Mouse (Mus musculus) CH12.LX (cell line): ENCODE measurements at regions not wholly inside any gene's neighbourhood (a gene's known extent, or its start where the extent isn't known, plus 50 kb on each side); places are given as distances from the start of the nearest gene placed in this dataset.

Experiments used
- DNase-seq: peaks from one replicate; pipeline ENCODE4 v3.0.0-alpha.2; 2013; ENCODE audit errors: extremely low read depth
- H3K27ac ChIP-seq: 2 replicates; pipeline ENCODE4 v1.5.1; 2012; ENCODE audit warnings: low read depth, mild to moderate bottlenecking, control low read depth, moderate library complexity; ENCODE audit not compliant: insufficient read depth
- H3K27me3 ChIP-seq: replicated peaks from 2 replicates; pipeline ENCODE3; 2012; ENCODE audit warnings: inconsistent platforms
- H3K36me3 ChIP-seq, 2 experiments: replicated peaks in 1 of 2; 2 replicates each; pipeline versions ENCODE3 to v1.6.1; 2012; ENCODE audit warnings: inconsistent platforms in 1 of 2, low read length in 1 of 2, mild to moderate bottlenecking in 1 of 2, mixed read lengths in 1 of 2, moderate library complexity in 1 of 2; ENCODE audit not compliant: control insufficient read depth in 1 of 2, insufficient read depth in 1 of 2
- H3K4me1 ChIP-seq, 2 experiments: 2 replicates each; pipeline ENCODE4 v1.6.1; 2012; ENCODE audit warnings: inconsistent platforms in 1 of 2, moderate library complexity in 1 of 2; ENCODE audit not compliant: insufficient read depth in 2 of 2, control insufficient read depth in 1 of 2
- H3K4me2 ChIP-seq: 2 replicates; pipeline ENCODE4 v1.6.1; 2012; ENCODE audit warnings: low read depth, mild to moderate bottlenecking, control low read depth; ENCODE audit not compliant: poor library complexity, insufficient read depth, severe bottlenecking
- H3K4me3 ChIP-seq, 3 experiments: fragments of 150-350 bp in 1 of 3; sonication (generic) in 1 of 3; replicated peaks in 1 of 3; 2 replicates each; pipeline versions ENCODE3 to v1.5.1; 2011 to 2012; ENCODE audit warnings: low read depth in 2 of 3, low read length in 2 of 3, mild to moderate bottlenecking in 2 of 3, moderate library complexity in 2 of 3, control low read depth in 1 of 3, improper control_type of control experiment in 1 of 3, inconsistent platforms in 1 of 3, mixed read lengths in 1 of 3; ENCODE audit not compliant: poor library complexity in 1 of 3
- H3K79me2 ChIP-seq: replicated peaks from 2 replicates; pipeline ENCODE4 v1.6.1; 2012; ENCODE audit warnings: mild to moderate bottlenecking, moderate library complexity; ENCODE audit not compliant: control insufficient read depth, poor library complexity, insufficient read depth, severe bottlenecking; ENCODE audit errors: extremely low read depth
- H3K9ac ChIP-seq: 2 replicates; pipeline ENCODE4 v1.6.1; 2012; ENCODE audit warnings: low read depth, mild to moderate bottlenecking, control low read depth, moderate library complexity; ENCODE audit not compliant: insufficient read depth
- H3K9me3 ChIP-seq: replicated peaks from 2 replicates; pipeline ENCODE3; 2012; ENCODE audit warnings: low read length, inconsistent platforms, mixed read lengths
- BHLHE40 ChIP-seq: IDR thresholded peaks from 2 replicates; pipeline ENCODE4 v1.6.1; 2011; ENCODE audit warnings: mild to moderate bottlenecking, low read depth, low read length, improper control_type of control experiment
- CHD1 ChIP-seq: IDR thresholded peaks from 2 replicates; pipeline ENCODE4 v1.6.1; 2012; ENCODE audit warnings: low read depth, low read length, improper control_type of control experiment, inconsistent platforms
- CHD2 ChIP-seq: IDR thresholded peaks from 2 replicates; pipeline ENCODE4 v1.6.1; 2011; ENCODE audit warnings: low read length, improper control_type of control experiment
- ELF1 ChIP-seq: IDR thresholded peaks from 2 replicates; pipeline ENCODE4 v1.6.1; 2014; ENCODE audit warnings: low read depth, mild to moderate bottlenecking, inconsistent platforms, low read length, improper control_type of control experiment
- ETS1 ChIP-seq: conservative IDR thresholded peaks from 2 replicates; pipeline ENCODE4 v1.6.1; 2012; ENCODE audit warnings: low read depth, mild to moderate bottlenecking, inconsistent platforms, low read length, improper control_type of control experiment, moderate library complexity
- HCFC1 ChIP-seq: IDR thresholded peaks from 2 replicates; pipeline ENCODE4 v1.6.1; 2012; ENCODE audit warnings: low read depth, mild to moderate bottlenecking, inconsistent platforms, low read length, improper control_type of control experiment
- JUN ChIP-seq: IDR thresholded peaks from 2 replicates; pipeline ENCODE4 v1.6.1; 2011; ENCODE audit warnings: low read depth, mild to moderate bottlenecking, low read length, improper control_type of control experiment, moderate library complexity; ENCODE audit not compliant: insufficient read depth
- KAT2A ChIP-seq: IDR thresholded peaks from 2 replicates; pipeline ENCODE4 v1.6.1; 2012; ENCODE audit warnings: low read length, improper control_type of control experiment, inconsistent platforms; ENCODE audit not compliant: insufficient replicate concordance
- MAFK ChIP-seq: IDR thresholded peaks from 2 replicates; pipeline ENCODE4 v1.6.1; 2011; ENCODE audit warnings: low read length, improper control_type of control experiment; ENCODE audit not compliant: insufficient replicate concordance
- MAX ChIP-seq: IDR thresholded peaks from 2 replicates; pipeline ENCODE4 v1.6.1; 2011; ENCODE audit warnings: low read length, improper control_type of control experiment
- MAZ ChIP-seq: IDR thresholded peaks from 2 replicates; pipeline ENCODE4 v1.6.1; 2012; ENCODE audit warnings: low read depth, mild to moderate bottlenecking, inconsistent platforms, low read length, improper control_type of control experiment, moderate library complexity
- MEF2A ChIP-seq: IDR thresholded peaks from 2 replicates; pipeline ENCODE4 v1.6.1; 2014; ENCODE audit warnings: low read depth, mild to moderate bottlenecking, inconsistent platforms, low read length, improper control_type of control experiment, borderline replicate concordance
- MXI1 ChIP-seq: IDR thresholded peaks from 2 replicates; pipeline ENCODE4 v1.6.1; 2011; ENCODE audit warnings: mild to moderate bottlenecking, low read depth, low read length, improper control_type of control experiment
- PAX5 ChIP-seq: IDR thresholded peaks from 2 replicates; pipeline ENCODE4 v1.6.1; 2012; ENCODE audit warnings: low read length, inconsistent platforms, mixed read lengths
- POLR2A ChIP-seq: IDR thresholded peaks from 2 replicates; pipeline ENCODE4 v1.6.1; 2011; ENCODE audit warnings: low read depth, mild to moderate bottlenecking, improper control_type of control experiment, low read length
- POLR2AphosphoS2 ChIP-seq: IDR thresholded peaks from 2 replicates; pipeline ENCODE4 v1.6.1; 2011; ENCODE audit warnings: low read depth, low read length, improper control_type of control experiment
- RAD21 ChIP-seq: IDR thresholded peaks from 2 replicates; pipeline ENCODE4 v1.6.1; 2011; ENCODE audit warnings: low read depth, mild to moderate bottlenecking, low read length, improper control_type of control experiment, moderate library complexity
- RCOR1 ChIP-seq: conservative IDR thresholded peaks from 2 replicates; pipeline ENCODE4 v1.6.1; 2012; ENCODE audit warnings: low read depth, mild to moderate bottlenecking, inconsistent platforms, low read length, improper control_type of control experiment
- SIN3A ChIP-seq: IDR thresholded peaks from 2 replicates; pipeline ENCODE4 v1.6.1; 2012; ENCODE audit warnings: low read length, improper control_type of control experiment, inconsistent platforms
- SMC3 ChIP-seq: IDR thresholded peaks from 2 replicates; pipeline ENCODE4 v1.6.1; 2011; ENCODE audit warnings: low read depth, low read length, improper control_type of control experiment
- TBP ChIP-seq: conservative IDR thresholded peaks from 2 replicates; pipeline ENCODE4 v1.6.1; 2011; ENCODE audit warnings: low read depth, low read length, improper control_type of control experiment
- TCF12 ChIP-seq: IDR thresholded peaks from 2 replicates; pipeline ENCODE4 v1.6.1; 2014; ENCODE audit warnings: low read depth, mild to moderate bottlenecking, inconsistent platforms, low read length, improper control_type of control experiment
- UBTF ChIP-seq: IDR thresholded peaks from 2 replicates; pipeline ENCODE4 v1.6.1; 2012; ENCODE audit warnings: low read depth, mild to moderate bottlenecking, inconsistent platforms, low read length, improper control_type of control experiment, moderate library complexity
- USF2 ChIP-seq: conservative IDR thresholded peaks from 2 replicates; pipeline ENCODE4 v1.6.1; 2011; ENCODE audit warnings: low read depth, low read length, improper control_type of control experiment
- ZC3H11A ChIP-seq: IDR thresholded peaks from 2 replicates; pipeline ENCODE4 v1.6.1; 2012; ENCODE audit warnings: low read depth, mild to moderate bottlenecking, inconsistent platforms, low read length, improper control_type of control experiment
- dilution Hi-C: fragments of 300-500 bp; cut with MboI; formaldehyde crosslinking; loops from 2 replicates; pipeline ENCODE4 v1.14.3; 2020; ENCODE audit warnings: low sequenced_read_pairs; ENCODE audit not compliant: extremely low pct_unique_long_range_greater_than_20kb, extremely low pct_ligation_motif_present
- in situ Hi-C: fragments of 300-500 bp; cut with MboI; formaldehyde crosslinking; loops from 3 replicates; pipeline ENCODE4 v1.14.3; 2019; ENCODE audit warnings: low sequenced_read_pairs, low pct_ligation_motif_present, low pct_unique_long_range_greater_than_20kb, mixed read lengths

- dilution Hi-C loops, result no loop called here
- Histone ChIP-seq H3K9me3 (peaks cover 31% of the 10 kb centered on the region), H3K79me2 (no peaks in the 10 kb centered on the region)
- TF ChIP-seq POLR2AphosphoS2, result no peak
- TF ChIP-seq BHLHE40, result no peak
- no peak for TF ChIP-seq RCOR1
- TF ChIP-seq SIN3A, result no peak
- no peak for TF ChIP-seq CHD1
- TF ChIP-seq MXI1, result no peak
- no peak for TF ChIP-seq POLR2A
- no peak for TF ChIP-seq PAX5
- TF ChIP-seq TBP, result no peak
- no peak for TF ChIP-seq CHD2
- TF ChIP-seq TCF12, result no peak
- TF ChIP-seq ETS1, result no peak
- TF ChIP-seq KAT2A, result no peak
- TF ChIP-seq SMC3, result no peak
- no peak for TF ChIP-seq MEF2A
- TF ChIP-seq MAX, result no peak
- TF ChIP-seq MAFK, result no peak
- TF ChIP-seq, all 38 proteins: peak for 0
- in situ Hi-C loops, result no loop called here
- no peak for DNase-seq
- no peak overlapping the region for H3K27ac ChIP-seq
- no peaks in the 10 kb centered on the region for H3K27me3 ChIP-seq
- no peaks in the 10 kb centered on the region for H3K36me3 ChIP-seq
- H3K4me1 ChIP-seq, result no peaks in the 10 kb centered on the region
- H3K4me3 ChIP-seq, result no peak overlapping the region
- no peak overlapping the region for H3K9ac ChIP-seq
- no peak overlapping the region for H3K4me2 ChIP-seq
Observed at GRCm38 (mm10) chr2:95443245-95443799, 874.6 kb upstream of the Lrrc4c start.

GRCm38 (mm10) chr2:95448897-95449296 is 869.1 kb upstream of the Lrrc4c start:
- no peak for TF ChIP-seq CHD1
- no peak for TF ChIP-seq RAD21
- TF ChIP-seq ELF1, result no peak
- no peak for TF ChIP-seq ZC3H11A
- TF ChIP-seq KAT2A, result no peak
- TF ChIP-seq JUN, result no peak
- TF ChIP-seq MAFK, result no peak
- no peak for TF ChIP-seq HCFC1
- TF ChIP-seq UBTF, result no peak
- no peak for TF ChIP-seq CHD2
- TF ChIP-seq SIN3A, result no peak
- no peak for TF ChIP-seq MAZ
- no peak for TF ChIP-seq MXI1
- TF ChIP-seq USF2, result no peak
- no peak for TF ChIP-seq POLR2A
- in situ Hi-C loops, result no loop called here
- no peak for DNase-seq

More at GRCm38 (mm10) chr2:95448897-95449296, 869.1 kb upstream of the Lrrc4c start:
- Histone ChIP-seq H3K27me3 (no peaks in the 10 kb centered on the region), H3K9me3 (peaks cover 23% of the 10 kb centered on the region), H3K9ac (no peak overlapping the region), H3K27ac (no peak overlapping the region), H3K79me2 (no peaks in the 10 kb centered on the region), H3K4me2 (no peak overlapping the region), H3K4me1 (no peaks in the 10 kb centered on the region), H3K36me3 (no peaks in the 10 kb centered on the region), H3K4me3 (no peak overlapping the region)
- dilution Hi-C loops, result no loop called here
